Mouse (Mus musculus) left cerebral cortex, postnatal 10 days (tissue): ENCODE measurements around the gene Ccdc191. TPM values are rescaled to one million over a fixed set of nuclear protein-coding genes. Genes with fewer than 3 reads are reported as not detected.
A peak's percentile ranks its signal among the peaks of the same experiment; 100 is the strongest.

Experiments
- DNase-seq, 2 experiments: peaks; one replicate each; pipeline ENCODE4 v3.0.0; 2021 to 2022; ENCODE audit warnings: low spot score in 2 of 2, mixed read lengths in 1 of 2; ENCODE audit errors: extremely low spot score in 1 of 2
- intact Hi-C: fragments of 180-260 bp; cut with DNase I; formaldehyde crosslinking; loops from one replicate; pipeline ENCODE4 v1.15.1; 2025
- total RNA-seq, 2 experiments: library from RNA; stranded (reverse); gene quantifications; 2 replicates each; pipeline ENCODE4 v1.2.3; 2021

The Ccdc191 gene
- 1 to 10 TPM; 2.3 to 2.5 TPM for total RNA-seq

- peak; percentile 99 to 100 for DNase-seq
- intact Hi-C loops = loop anchor here (5.0 kb wide), 1 partner anchor 173 kb away; the partner anchor contains the start of gene Gramd1c
Measured at GRCm38 (mm10) chr16:43889208-43890004, at the start of gene Ccdc191. Gene Ccdc191, plus strand, starts transcription at chr16:43889800.

DNA sequence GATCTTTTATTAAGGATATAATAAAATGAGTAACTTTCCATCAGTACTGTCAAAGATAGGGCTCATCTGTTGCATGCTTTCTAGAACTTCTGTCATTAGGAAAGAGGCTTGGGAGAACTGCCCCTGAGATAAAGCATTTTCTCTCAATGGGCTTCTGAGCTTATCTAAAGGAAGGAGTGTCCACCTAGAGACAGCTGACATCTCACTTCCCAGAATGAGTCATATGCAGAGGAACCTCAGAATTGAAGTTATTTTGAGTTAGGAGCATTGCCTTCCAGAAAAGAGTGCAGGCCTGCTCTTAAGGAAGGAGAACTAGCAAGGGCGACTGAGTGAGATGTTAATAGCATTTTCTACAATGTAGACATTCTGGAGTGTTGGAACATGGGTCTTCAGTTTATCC, 48.4 kb upstream of the Ccdc191 start:
- intact Hi-C loops = no loop called here
- DNase-seq = no peak

- intact Hi-C loops = no loop called here
- no peak for DNase-seq
Measured at GRCm38 (mm10) chr16:43849839-43850238, 39.8 kb upstream of the Ccdc191 start.

GRCm38 (mm10) chr16:43858941-43859476, 30.6 kb upstream of the Ccdc191 start:
- intact Hi-C loops = no loop called here
- no peak for DNase-seq

DNA sequence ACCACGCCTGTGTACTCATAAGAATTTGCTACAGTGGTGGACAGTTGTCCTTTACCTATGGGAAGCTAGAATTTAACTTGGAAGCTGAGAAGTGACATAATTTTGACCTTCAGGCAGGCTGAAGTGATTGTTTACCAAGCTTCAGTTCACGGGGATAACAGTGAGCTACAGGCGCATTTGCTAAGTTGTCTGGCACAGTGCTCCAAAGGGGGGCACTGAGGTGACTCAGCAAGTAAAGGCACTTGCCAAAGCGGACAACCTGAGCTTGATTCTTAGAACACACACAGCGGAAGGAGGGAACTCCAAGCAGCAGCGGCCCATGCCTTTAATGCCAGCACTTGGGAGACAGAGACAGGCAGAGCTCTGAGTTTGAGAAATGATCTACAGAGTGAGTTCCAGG, 29.0 kb upstream of the Ccdc191 start:
- DNase-seq = no peak
- intact Hi-C loops = no loop called here

- DNase-seq = no peak
- intact Hi-C loops = no loop called here
Measured at GRCm38 (mm10) chr16:43869805-43870204, 19.8 kb upstream of the Ccdc191 start.

- DNase-seq = no peak
- intact Hi-C loops = no loop called here
Measured at GRCm38 (mm10) chr16:43871419-43871818, 18.2 kb upstream of the Ccdc191 start.

DNA sequence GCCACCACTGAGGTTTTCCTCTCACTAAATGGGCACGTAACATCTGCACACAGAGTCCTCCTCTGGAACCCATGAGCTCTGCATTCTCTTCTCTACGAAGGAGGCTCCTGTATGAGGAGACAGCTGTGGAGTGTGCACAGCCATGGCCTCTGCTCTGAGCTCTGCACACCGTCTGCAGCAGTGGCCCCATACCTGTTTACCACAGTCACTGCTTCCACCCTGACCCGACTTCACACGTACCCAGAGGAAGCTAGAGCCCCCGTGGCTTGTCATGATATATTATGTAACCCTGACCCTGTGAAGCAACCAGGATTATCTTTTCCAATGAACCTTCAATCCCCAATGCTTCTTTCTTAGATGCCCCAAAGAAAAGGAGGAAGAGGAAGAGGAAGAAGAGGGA, 9.8 kb upstream of the Ccdc191 start:
- intact Hi-C loops = no loop called here
- no peak for DNase-seq

- DNase-seq = no peak
- intact Hi-C loops = no loop called here
Measured at GRCm38 (mm10) chr16:43881636-43882035, 8.0 kb upstream of the Ccdc191 start.

- intact Hi-C loops = no loop called here
- no peak for DNase-seq
Measured at GRCm38 (mm10) chr16:43882329-43882728, 7.3 kb upstream of the Ccdc191 start.

DNA sequence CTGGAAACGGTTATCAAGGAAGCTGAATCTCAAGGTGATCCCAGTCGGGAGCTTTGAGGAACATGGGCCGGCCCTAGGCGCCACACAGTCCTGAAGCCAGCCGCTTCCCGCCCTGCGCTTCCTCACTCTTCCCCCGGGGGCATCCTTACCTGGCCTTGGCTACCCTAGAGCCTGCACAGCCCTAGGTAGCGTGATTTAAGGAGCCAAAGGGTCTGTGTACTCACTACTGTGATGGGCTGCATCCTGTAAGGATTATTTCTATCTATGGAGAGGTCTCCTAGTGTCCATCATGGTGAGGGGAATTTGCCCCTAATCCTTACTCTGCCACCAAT, 371 bp downstream of the Ccdc191 start:
- intact Hi-C loops = loop anchor here (5.0 kb wide), 1 partner anchor 172 kb away; the partner anchor contains the start of gene Gramd1c
- DNase-seq = no peak

- intact Hi-C loops = loop anchor here (5.0 kb wide), 1 partner anchor 171 kb away; the partner anchor contains the start of gene Gramd1c
- DNase-seq = no peak
Measured at GRCm38 (mm10) chr16:43890747-43891336, 1.2 kb downstream of the Ccdc191 start.

- intact Hi-C loops = loop anchor here (5.0 kb wide), 1 partner anchor 168 kb away; the partner anchor contains the start of gene Gramd1c
- no peak for DNase-seq
Measured at GRCm38 (mm10) chr16:43894501-43894900, 4.9 kb downstream of the Ccdc191 start.

GRCm38 (mm10) chr16:43900138-43900537, 10.5 kb downstream of the Ccdc191 start:
- intact Hi-C loops = no loop called here
- no peak for DNase-seq

DNA sequence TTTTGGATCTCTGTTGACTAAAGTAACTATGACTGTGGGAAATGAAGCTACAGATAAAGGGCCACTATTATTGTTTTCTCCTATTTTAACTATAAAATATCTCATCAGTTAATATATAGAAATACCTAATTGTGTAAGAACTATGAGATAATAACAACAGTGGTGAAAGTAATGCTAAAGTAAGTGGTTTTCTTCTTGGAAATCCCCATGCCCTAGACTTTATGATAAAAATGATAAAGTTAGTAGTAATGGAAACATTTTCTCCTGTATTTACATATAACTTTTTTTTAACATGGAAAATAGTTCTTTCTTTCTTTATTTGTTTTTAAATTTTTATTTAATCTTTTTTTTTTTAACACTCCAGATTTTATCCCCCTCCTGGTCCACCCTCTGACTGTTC, 11.0 kb downstream of the Ccdc191 start:
- intact Hi-C loops = no loop called here

GRCm38 (mm10) chr16:43908881-43909280, 19.3 kb downstream of the Ccdc191 start:
- DNase-seq = no peak
- intact Hi-C loops = no loop called here

More for the DNA sequence above, 11.0 kb downstream of the Ccdc191 start:
- DNase-seq = no peak

DNA sequence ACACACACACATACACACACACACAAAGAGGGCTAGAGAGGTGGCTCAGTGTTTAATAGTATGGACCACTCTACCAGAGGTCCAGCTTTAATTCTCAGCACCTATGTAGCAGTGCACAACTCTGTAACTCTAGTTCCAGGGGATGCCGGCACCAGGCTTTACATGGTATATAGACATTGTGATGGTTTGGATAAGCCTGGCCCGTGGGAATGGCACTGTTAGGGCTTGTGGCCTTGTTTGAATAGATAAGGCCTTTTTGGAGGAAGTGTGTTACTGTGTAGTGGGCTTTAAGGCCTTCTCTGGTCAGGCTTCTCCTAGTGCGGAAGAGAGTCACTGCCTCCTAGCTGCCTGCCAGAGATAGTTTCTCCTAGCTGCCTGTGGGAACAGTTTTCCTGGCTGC, 29.3 kb downstream of the Ccdc191 start:
- intact Hi-C loops = no loop called here
- no peak for DNase-seq

GRCm38 (mm10) chr16:43922024-43922423, 32.4 kb downstream of the Ccdc191 start:
- intact Hi-C loops = no loop called here
- no peak for DNase-seq

DNA sequence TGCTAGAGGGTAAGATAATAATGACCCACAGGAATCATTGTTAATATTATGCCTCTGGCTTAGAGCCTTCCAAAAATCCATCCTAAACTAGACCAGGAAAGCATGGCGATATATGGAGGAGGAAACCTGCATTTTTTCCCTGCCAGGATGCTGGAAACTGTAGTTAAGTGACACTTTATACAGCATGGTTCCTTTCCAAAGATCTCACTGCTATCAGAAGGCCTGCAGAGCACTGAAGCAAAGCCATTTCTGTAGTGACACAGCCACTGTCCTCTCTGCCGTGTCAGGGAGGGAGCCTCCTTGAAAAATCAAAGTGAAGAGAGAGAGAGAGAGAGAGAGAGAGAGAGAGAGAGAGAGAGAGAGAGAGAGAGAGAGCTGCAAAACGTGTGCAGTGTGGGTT, 33.0 kb downstream of the Ccdc191 start:
- intact Hi-C loops = no loop called here
- no peak for DNase-seq

DNA sequence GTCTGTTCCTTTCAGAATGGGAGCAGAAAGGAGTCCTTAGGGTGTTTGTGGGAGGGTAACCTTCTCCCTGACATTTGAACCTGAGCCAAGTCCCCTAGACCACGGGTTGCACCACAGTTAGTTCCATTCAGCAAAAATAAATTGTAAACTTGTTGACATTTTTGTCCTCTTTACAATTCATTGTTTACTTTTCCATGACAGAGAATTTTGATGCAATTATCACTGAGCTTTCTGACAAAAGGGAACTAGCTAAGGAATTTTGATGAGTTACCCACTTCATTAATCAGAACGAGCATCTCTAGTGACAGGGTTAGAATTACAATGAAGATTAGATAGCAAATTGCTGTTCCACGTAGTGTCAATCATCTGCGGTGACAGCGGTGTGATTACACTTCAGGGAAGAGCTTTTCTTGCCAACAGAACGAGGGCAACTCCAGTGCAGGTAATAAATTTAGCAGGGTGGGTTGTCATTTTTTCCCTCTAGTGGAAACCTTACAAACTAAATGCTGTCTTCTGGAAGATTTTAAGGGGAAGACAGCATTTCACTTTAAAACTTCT, 35.5 kb downstream of the Ccdc191 start:
- DNase-seq = no peak
- intact Hi-C loops = no loop called here
